Mouse (Mus musculus) adrenal gland, postnatal 25 days (tissue): ENCODE data around the gene Myh9. TPM values are rescaled to one million over a fixed set of nuclear protein-coding genes. Genes with fewer than 3 reads are reported as not detected.
"Not testable (repeated sequence)": the region's sequence is repeated elsewhere in the genome, so short reads cannot be mapped to it uniquely, and the experiment has no call there.

Source experiments
- DNase-seq: peaks from one replicate; pipeline ENCODE4 v3.0.0; 2021; ENCODE audit warnings: mixed read lengths
- total RNA-seq: library from RNA; stranded (reverse); gene quantifications from 2 replicates; pipeline ENCODE4 v1.2.3, GENCODE M21; 2021

Gene Myh9
- total RNA-seq, 1 experiment from 2014 or later = 352 TPM

DNA sequence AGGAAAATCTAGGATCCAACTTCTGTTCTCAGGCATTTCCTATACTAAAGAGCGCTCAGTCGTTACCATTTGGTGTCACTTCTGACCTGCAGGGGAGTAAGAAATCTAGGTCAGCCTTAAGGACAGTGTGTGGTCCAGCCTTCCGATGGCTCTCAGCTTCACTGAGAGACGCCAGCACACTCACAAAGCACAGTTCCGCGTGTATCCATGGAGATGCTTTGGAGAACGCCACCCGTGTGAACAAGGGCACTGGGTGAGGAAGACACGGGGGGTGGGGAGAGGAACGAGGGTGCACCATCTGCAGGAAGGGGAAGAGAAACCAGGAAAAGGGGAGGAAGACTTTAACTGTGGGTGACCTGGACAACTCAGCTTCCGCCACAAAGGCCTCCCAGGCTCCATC, 89.5 kb downstream of the Myh9 start:
- no peak for DNase-seq

DNA sequence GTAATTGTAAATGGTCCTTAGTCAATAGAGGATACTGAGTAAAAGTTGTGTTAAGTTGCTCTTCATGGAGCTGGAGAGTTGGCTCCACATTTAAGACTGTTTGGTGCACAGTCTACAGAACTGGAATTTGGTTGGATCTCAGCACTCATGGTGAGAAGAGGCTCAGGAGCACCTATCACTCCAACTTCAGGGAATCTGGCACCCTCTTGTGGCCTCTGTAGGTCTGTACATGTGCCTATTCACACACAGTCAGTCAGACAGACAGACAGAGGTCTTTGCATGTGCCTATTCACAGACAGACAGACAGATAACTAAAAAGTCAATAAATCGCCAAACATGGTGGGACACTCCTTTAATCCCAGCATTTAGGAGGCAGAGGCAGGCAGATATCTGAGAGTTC, 91.5 kb downstream of the Myh9 start:
- peak; percentile 55 for DNase-seq

DNA sequence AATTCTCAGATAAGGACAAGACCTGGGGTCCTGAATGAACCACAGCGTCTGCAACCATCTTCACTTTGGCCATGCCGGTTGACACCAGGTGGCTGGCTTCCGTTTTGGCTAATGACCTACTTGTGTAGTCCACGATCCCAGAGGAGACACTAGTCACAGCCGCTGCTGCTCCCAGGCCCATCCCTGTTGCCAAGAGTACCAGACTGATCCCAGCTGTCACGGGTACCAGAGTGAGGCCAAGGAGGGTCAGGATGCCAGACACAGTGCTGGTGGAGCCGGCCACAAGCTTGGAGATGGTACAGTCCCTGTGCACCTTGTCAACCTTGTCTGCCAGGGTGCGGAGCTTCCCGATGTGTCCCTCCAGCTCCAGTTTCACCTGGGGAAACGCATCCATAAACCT, 92.3 kb downstream of the Myh9 start:
- no peak for DNase-seq

DNA sequence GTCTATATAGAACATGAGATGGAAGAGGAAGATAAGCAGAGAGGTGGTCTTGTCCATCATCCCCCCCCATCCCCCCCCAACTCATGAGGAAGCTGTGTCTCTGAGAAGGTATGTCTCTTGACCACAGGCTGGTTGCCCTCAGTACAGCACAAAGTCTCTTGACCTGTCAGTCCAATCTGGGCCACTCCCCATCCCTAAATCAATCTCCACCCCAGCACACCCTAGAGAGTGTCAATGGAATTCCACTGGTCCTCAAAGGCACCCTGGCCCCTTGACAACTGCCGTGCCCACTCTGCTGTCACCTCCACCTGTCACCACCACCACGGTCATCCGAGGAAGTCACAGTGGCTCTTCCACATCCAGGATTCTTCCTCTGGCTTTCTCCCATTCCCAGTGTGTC, 93.6 kb downstream of the Myh9 start:
- DNase-seq = no peak

DNA sequence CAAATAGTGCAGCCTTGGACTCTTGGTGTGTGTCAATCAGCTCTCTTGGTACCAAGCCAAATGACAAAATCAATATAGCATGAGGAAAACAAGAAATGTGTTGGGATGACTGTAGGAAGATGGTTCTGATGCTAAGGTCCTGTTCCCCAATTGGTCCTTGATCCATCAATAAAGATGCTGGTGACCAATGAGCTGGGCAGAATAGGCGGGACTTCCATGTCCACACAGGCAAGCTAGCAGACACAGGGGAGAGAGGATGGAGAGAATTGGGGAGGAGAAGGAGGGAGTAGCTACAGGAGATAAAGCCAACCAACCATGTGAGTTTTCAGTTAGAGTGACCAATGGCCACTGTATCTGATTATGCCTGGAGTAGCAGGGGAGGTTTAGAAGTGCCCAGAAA, 95.6 kb downstream of the Myh9 start:
- DNase-seq = no peak

DNA sequence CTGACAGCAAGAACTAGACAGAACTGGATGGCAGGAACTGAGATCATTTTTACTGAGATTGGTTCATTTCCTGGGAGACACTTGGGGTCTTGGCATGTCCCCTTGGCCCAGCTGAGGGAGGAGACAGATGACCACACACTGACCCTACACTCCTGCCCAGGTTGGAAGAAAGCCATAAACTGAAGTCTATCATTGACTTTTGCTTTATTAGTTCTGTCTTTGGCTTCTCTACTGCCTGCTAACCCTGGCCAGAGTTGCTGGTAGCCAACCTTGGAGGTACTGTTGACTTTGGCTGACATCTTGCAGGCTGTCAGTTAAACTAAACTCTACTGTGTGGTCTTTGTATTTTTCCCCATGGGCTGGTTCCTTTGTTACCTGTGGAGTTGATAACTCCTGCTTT, 96.9 kb downstream of the Myh9 start:
- DNase-seq = no peak

DNA sequence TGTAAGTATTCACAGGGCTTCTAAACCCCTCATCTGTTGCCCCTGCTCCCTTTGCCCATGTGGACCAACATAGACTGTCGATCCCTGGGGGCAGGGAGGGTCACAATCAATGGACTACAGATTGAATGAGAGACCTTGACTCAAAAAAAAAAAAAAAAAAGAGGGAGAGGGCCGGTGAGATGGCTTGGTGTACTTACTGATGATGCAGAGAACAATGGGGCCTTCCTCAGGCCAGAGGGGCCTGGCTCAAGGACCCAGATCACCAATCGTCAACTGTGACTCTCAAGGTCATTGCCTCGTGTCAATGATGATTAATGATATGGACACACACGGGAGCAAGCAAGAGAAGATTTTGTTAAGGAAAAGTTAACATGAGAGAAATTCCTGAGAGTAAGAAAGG, 97.3 kb downstream of the Myh9 start:
- DNase-seq = no peak

DNA sequence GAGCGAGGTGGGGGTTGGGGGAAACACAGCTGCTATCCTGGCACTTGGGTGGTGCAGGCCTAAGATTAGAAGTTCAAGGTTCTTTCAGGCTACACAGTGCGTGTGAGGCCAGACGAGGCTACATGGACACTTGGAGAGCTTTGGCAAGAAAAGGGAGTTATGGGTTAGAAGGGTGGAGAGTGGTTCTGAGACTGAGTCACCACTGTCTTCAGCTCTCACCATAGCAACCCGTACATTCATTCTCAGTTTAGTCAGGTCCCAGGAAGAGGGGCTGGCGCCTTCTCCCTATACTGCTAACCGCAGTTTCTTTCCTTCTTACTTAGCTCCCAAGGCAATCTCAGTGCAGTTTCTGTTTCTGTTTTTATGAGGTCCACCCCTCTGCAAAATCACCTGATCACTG, 100.4 kb downstream of the Myh9 start:
- not testable (repeated sequence) for DNase-seq

DNA sequence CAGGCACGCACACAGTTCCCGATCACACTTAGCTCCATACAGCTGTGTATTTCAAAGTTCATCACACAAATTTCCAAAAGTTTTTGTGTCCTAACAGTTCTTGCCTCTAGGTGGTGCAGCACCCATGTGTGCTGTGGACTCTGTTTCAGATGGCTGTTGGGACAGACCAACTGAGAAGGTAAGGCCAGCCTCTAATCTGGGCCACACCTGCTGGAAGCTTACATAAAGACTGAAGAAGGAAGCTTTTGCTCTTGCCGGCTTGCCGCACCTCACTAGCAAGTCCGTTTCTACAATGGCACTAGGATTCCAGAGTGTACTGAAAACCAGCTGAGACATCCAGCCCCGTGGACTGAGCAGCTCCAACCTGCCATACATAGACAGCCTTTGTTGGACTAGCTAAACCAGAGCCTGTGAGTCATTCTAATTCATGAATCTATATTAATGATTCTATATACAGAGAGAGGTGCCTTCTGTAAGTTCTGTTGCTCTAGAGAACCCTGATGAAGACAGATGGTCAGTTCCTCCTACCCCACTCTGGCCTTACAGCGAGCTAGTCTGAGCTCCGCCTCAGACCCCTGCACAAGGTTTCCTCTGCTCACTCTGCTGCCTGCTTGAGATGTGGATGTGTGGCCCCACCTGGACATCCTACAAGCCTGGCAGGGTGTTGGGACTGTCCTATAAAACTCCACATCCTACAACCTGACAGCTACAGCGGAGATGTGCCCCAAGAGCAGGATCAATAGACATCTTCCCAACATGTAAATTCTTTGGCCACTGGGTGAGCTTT, 101.3 kb downstream of the Myh9 start:
- no peak for DNase-seq

DNA sequence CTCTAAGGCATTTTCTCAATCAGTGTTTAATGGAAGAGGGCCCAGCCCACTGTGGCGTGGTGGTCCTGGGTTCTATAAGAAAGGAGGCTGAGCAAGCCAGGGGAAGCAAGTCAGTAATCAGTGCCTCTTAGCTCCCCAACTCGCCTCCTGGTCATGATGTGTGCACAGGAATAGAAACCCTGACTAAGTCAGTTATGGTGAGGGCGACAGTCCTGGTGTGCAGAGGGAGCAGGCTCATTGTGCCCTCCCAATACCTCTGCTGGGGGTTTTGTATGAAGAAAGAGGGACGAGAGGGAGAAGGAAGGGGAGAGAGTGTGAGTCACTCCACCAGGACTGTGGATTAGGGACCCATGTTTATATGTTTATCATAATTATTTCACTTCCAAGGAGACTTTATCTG, 108.1 kb downstream of the Myh9 start:
- DNase-seq = not testable (repeated sequence)

DNA sequence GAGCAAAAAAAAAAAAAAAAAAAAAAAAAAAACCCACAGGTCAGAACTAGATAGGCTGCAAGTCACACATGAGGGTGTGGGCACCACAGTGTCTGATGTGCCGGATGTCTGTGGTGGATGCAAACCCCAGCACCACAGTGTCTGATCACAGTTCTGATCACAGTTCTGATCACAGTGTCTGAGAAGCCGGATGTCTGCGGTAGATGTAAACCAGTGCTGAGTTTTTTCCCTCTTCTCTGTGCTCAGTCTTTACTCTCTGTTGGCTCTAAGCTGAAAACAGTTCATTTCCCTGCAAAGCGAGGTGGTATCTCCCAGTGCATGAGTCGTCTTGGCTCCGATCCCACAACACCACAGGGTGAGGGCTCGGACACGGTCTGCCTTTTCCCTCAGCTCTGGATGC, 108.6 kb downstream of the Myh9 start:
- DNase-seq = peak; percentile 47

DNA sequence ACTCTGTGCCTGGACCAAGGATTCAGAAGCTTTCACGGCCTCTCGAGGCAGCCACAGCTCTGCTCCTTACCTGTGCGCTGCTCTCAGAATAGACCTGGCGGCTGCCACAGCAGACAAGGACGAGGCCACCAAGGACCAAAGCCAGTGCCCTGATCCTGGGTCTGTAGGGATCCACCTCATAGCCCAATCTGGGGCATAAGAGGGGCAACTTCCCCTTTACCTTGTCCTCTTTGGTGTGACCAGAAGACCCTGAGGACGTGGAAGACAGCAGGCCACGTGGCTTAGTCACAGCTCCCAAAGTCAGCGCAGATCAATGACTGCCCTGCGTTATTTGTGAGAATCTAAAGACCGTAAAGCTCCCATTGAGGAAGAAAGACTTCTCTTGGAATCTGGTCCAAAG, 109.1 kb downstream of the Myh9 start:
- DNase-seq = not testable (repeated sequence)

DNA sequence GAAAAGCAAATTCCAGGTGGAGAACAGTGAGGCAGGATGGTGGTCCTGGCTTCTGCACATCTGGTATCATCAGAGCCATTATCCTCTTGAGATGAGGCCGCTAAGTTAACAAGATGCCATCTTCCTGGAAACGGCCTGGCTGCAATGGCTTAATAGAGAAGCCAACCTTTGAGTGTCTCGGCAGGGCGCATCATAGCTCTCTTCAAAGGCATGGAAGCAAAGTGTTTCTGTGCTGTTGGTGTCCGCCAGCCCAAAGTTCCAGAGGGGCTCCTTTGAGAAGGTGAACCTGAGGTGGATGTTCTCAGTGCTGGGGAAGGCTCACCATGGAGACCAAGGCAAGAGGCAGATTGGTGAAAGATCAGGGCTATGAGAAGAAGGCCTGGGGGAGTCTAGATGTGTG, 110.4 kb downstream of the Myh9 start:
- no peak for DNase-seq

DNA sequence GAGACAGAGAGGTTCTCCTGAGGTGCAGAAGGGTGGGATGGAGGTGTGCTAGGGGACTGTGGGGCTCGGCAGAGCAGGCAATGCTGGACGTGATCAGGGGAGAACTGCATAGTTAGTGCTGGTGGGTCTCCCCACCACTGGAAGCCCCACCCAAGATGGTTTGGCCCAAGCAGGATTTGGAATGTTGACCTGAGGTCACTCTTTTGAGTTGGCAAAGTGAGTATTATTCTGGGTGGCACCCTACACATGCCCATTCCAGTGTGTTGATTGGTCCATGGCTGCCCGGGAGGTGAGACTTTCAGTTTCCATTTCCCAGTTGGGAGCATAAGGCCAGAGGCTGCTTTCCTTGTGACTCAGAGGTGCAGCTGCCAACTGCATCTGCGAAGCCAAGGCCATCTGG, 113.2 kb downstream of the Myh9 start, which contains the start of gene Apol9b:
Apol9b (plus strand) TSS at position 301 of the 400 bp plus-strand sequence.
- not testable (repeated sequence) for DNase-seq

DNA sequence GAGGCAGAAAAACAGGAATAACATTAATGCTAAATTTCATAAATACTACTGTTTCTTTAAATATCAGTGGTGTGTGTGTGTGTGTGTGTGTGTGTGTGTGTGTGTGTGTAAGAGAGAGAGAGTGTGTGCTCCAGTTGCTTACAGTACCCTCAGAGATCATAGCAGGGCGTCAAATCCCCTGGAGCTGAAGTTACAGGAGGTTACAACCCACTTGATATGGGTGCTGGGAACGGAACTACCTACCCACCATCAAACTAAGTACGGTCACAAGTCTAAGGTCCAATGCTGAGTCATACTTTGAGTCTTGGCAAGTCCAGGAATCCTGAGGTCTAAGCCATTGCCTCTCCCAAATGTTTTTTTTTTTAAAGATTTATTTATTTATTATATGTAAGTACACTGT, 114.2 kb downstream of the Myh9 start:
- not testable (repeated sequence) for DNase-seq

DNA sequence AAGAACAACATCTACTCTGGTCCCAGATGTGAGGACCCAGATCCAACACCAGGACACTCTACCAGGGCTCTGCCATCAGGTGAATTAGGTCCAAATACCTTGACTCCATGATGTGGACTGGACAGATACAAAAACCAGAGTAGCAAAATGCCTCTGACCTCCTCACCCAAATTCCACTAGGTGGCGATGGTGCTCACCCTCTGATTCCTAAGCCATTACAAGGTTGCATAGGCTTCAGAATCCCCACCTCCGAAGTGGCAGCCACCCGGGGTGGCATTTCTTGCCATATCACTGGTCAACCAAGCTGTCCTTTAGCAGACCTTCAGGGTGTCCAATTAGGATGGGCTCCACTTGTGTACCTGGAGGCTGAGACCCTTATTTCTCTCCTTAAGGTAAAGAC, 114.8 kb downstream of the Myh9 start:
- DNase-seq = not testable (repeated sequence)

DNA sequence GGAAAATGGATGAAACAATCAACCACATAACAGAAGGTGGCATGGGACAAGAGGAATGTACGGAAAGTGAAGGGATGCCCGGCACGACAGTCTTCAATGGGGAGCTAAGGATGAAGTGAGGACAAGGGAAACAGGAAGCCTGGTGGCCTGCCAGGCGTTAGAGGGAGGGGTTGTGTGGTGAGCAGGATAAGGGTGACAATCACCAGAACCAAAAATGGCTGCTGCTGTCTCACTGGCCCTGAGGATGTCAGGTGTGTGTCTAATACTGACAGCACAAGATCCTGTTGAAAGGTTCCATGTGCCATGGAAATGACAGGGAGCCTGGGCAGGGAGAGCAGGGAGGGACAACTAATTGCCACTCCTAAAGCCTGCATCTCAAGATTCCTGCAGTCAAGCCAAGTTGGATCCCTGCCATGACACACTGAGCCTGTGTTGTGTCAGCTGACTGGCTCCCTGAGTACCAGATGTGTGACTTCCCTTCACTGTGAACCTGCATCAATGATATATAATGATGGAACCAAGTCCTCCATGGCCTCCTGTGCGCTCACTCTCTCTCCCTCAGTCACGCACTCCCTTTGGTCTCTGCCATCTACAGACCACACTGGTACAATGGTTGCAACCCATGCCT, 116.5 kb downstream of the Myh9 start:
- not testable (repeated sequence) for DNase-seq

DNA sequence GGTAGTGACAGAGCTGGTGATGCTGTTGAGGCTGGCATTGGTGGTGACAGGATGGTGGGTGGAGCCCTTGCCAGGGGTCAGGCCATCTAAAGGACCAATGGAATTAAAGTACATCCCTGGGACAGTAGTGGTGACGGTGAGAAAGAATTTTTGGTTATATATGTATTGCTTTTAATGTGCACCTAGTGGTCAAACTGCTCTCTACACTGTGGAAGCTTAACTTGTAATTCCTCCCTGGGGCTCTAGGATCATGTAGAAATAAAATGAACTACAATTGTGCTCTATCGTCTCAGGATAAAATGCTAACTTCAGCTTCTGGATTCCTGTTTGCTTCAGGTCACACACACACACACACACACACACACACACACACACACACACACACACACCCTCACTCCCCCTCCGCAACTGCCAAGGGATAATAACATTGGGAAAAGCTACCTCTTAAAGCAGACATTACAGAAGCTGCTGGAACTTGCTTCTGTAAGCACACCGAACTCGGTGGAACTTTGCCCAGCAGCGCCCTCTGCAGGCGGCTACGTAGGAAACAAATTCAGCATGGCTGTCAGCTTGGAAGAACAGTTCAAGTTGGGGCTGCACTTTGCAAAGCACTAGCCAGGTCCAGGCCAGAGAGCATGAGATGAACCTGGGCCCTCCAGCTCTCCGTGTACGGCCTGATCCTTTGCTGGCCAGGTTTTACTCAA, 117.6 kb downstream of the Myh9 start:
- not testable (repeated sequence) for DNase-seq

DNA sequence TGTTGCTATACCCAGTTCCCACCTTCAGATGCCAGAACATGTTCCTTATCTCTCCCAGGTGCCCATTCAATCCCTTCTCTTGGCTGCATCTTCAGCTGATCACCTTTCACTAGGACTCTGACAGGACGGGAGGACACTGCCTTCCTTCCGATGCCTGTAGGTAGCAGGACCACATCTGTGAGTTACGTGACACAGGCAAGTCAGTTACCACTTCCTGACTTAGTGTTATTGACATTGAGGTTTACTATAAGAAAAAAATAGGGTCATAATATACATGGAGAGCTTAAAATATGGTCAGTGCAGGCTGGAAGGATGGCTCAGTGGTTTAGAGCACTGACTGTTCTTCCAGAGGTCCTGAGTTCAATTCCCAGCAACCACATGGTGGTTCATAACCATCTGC, 120.5 kb downstream of the Myh9 start:
- not testable (repeated sequence) for DNase-seq

DNA sequence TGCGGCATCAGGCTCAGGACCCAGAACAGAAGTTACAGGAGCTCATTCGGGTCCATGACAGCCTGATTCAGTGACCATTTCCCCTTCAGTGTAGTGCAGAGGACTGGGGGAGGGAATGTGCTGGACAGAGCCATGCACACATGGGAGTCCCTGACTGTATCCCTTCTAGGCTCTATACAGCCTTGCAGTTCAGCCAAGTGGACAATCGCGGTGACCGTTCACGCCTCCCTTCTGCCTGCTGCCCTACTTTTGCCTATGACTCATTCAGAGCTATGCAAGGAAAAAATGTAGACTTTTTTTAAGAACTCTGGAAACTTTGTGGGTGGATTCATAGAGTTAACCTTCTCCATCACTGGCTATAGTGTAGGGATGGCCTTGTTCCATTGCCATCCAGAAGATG, 123.7 kb downstream of the Myh9 start:
- not testable (repeated sequence) for DNase-seq
